Mouse (Mus musculus) erythroblast, embryonic 14.5 days (primary cell): ENCODE measurements around the gene Apoa1.

Experiments used
- GATA1 ChIP-seq: IDR thresholded peaks from 2 replicates; pipeline ENCODE4 v1.6.1; 2012; ENCODE audit warnings: low read length, inconsistent platforms, mixed read lengths
- TAL1 ChIP-seq: IDR thresholded peaks from 3 replicates; pipeline ENCODE4 v1.6.1; 2012; ENCODE audit warnings: low read length, inconsistent platforms, mixed read lengths

- TF ChIP-seq TAL1 (no peak), GATA1 (no peak)
Observed at GRCm38 (mm10) chr9:46191234-46191633, 37.1 kb upstream of the Apoa1 start.
